Mouse (Mus musculus): Measurements from ENCODE around the gene Rep15. TPM values are rescaled to one million over a fixed set of nuclear protein-coding genes. Genes with fewer than 3 reads are reported as not detected.

Rep15 gene
- total RNA-seq (2021), result under 1 TPM; 0.66 to 0.77 TPM
- long read RNA-seq, experiment 1, result 0 reads
- long read RNA-seq, experiment 2, result 0 reads

GRCm38 (mm10) chr6:147032303-147032925 lies at the start of gene Rep15:
Rep15 (plus strand) TSS chr6:147032584.
- no peak for DNase-seq

GRCm38 (mm10) chr6:146984569-146984968 lies 47.8 kb upstream of the Rep15 start:
- DNase-seq, result no peak

- DNase-seq, result peak; percentile 67
These were observed 38.1 kb upstream of the Rep15 start for GRCm38 (mm10) chr6:146994236-146994635.

GRCm38 (mm10) chr6:146995391-146995790 lies 37.0 kb upstream of the Rep15 start:
- no peak for DNase-seq

GRCm38 (mm10) chr6:146995878-146996277 lies 36.5 kb upstream of the Rep15 start:
- DNase-seq, result no peak

GRCm38 (mm10) chr6:146997006-146997405 lies 35.4 kb upstream of the Rep15 start:
- no peak for DNase-seq

- DNase-seq, result no peak
These were observed 33.7 kb upstream of the Rep15 start for GRCm38 (mm10) chr6:146998710-146999109.

GRCm38 (mm10) chr6:146999302-146999701 lies 33.1 kb upstream of the Rep15 start:
- no peak for DNase-seq

- DNase-seq, result no peak
These were observed 32.6 kb upstream of the Rep15 start for GRCm38 (mm10) chr6:146999755-147000154.

GRCm38 (mm10) chr6:147008148-147008547 lies 24.2 kb upstream of the Rep15 start:
- DNase-seq, result peak; percentile 67

- no peak for DNase-seq
These were observed 22.0 kb upstream of the Rep15 start for GRCm38 (mm10) chr6:147010358-147010757.

GRCm38 (mm10) chr6:147010811-147011520 lies 21.4 kb upstream of the Rep15 start:
- no peak for DNase-seq

- DNase-seq, result no peak
These were observed 20.8 kb upstream of the Rep15 start for GRCm38 (mm10) chr6:147011555-147011954.

GRCm38 (mm10) chr6:147011977-147012376 lies 20.4 kb upstream of the Rep15 start:
- no peak for DNase-seq

- DNase-seq, result no peak
These were observed 18.8 kb upstream of the Rep15 start for GRCm38 (mm10) chr6:147013546-147013945.

- no peak for DNase-seq
These were observed 14.5 kb upstream of the Rep15 start for GRCm38 (mm10) chr6:147017906-147018305.

- no peak for DNase-seq
These were observed 14.0 kb upstream of the Rep15 start for GRCm38 (mm10) chr6:147018364-147018763.

- no peak for DNase-seq
These were observed 11.2 kb upstream of the Rep15 start for GRCm38 (mm10) chr6:147021181-147021580.

GRCm38 (mm10) chr6:147022375-147023132 lies 9.8 kb upstream of the Rep15 start:
- DNase-seq, result no peak

- no peak for DNase-seq
These were observed 9.3 kb upstream of the Rep15 start for GRCm38 (mm10) chr6:147023133-147023395.

- no peak for DNase-seq
These were observed 8.8 kb upstream of the Rep15 start for GRCm38 (mm10) chr6:147023568-147023967.

GRCm38 (mm10) chr6:147024761-147025160 lies 7.6 kb upstream of the Rep15 start:
- no peak for DNase-seq

GRCm38 (mm10) chr6:147028396-147028795 lies 4.0 kb upstream of the Rep15 start:
- no peak for DNase-seq

All from gastrocnemius, postnatal 10 days (tissue).